Mouse (Mus musculus) intestine, embryonic 16.5 days (tissue): ENCODE measurements around the gene Col1a1. TPM values are rescaled to one million over a fixed set of nuclear protein-coding genes. Genes with fewer than 3 reads are reported as not detected.

Experiments
- ATAC-seq: fragments of 200-750 bp; cut with Nextera tagmentation; 2 replicates; pipeline ENCODE4 v1.8.0; 2017; ENCODE audit warnings: moderate TSS enrichment, moderate library complexity
- H3K27ac ChIP-seq: fragments of 300-500 bp; sonication (generic); 2 replicates; pipeline ENCODE4 v1.5.1; 2014; ENCODE audit warnings: mild to moderate bottlenecking, low read length
- H3K27me3 ChIP-seq: fragments of 300-500 bp; sonication (generic); replicated peaks from 2 replicates; pipeline ENCODE4 v1.6.1; 2014; ENCODE audit warnings: low read length, control low read depth, mixed read lengths; ENCODE audit not compliant: control insufficient read depth, insufficient read depth
- H3K36me3 ChIP-seq: fragments of 300-500 bp; sonication (generic); 2 replicates; pipeline ENCODE4 v1.6.1; 2014; ENCODE audit warnings: low read length, control low read depth; ENCODE audit not compliant: control insufficient read depth, insufficient read depth
- H3K4me1 ChIP-seq: fragments of 300-500 bp; sonication (generic); 2 replicates; pipeline ENCODE4 v1.6.1; 2014; ENCODE audit warnings: low read length, control low read depth, mixed read lengths; ENCODE audit not compliant: control insufficient read depth, insufficient read depth
- H3K4me2 ChIP-seq: fragments of 300-500 bp; sonication (generic); 2 replicates; pipeline ENCODE4 v1.6.1; 2014; ENCODE audit warnings: low read depth, low read length, control low read depth
- H3K4me3 ChIP-seq: fragments of 300-500 bp; sonication (generic); 2 replicates; pipeline ENCODE4 v1.5.1; 2014; ENCODE audit warnings: mild to moderate bottlenecking, low read length
- H3K9ac ChIP-seq: fragments of 300-500 bp; sonication (generic); 2 replicates; pipeline ENCODE4 v1.6.1; 2014; ENCODE audit warnings: low read depth, low read length
- H3K9me3 ChIP-seq: fragments of 300-500 bp; sonication (generic); 2 replicates; pipeline ENCODE4 v1.6.1; 2016; ENCODE audit warnings: low read length, control low read depth; ENCODE audit not compliant: control insufficient read depth
- WGBS: fragments of 180-500 bp; shearing (Covaris S2); extraction: QIAGEN DNeasy Blood & Tissue Kit; methylation state at CpG from one replicate; pipeline ENCODE4 v1.1.7; 2014; 5-methylcytosine and 5-hydroxymethylcytosine counted together
- polyA plus RNA-seq: library from polyadenylated mRNA; unstranded; fragments of >200 nt; fragmentation: Nextera tagmentation; extraction: Ambion mirVana; gene quantifications from 2 replicates; pipeline ENCODE4 v1.2.1, GENCODE M21; 2015

Col1a1 gene
- polyA plus RNA-seq, 1 experiment from 2014 or later = 890 TPM

DNA sequence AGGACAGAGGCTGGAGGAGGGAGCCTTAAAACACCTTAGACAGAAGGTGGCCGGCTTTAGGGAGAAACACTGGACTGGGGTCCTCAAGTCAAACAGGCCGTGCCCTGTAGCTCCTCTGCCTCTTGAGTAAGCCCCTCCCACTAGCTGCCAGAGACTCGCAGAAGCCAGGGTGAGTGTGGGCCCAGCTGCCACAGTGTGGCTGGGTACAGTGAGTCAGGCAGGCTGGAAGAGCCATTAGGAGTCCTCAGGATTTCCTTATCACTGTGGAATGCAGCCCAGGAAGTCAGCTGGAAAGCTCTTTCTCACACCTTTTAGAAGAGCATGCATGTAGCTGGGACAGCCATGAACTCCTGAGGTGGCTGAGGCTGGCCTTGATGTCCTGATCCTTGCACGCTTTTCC, 19.5 kb upstream of the Col1a1 start:
- H3K9ac ChIP-seq = 0 out of 2 replicates have a peak overlapping the region, but pooled peaks have one; percentile 1
- H3K27ac ChIP-seq = peak overlapping the region; percentile 31
- ATAC-seq = peak; percentile 72; the same call in 1 of the 2 replicates
- no peak overlapping the region for H3K4me2 ChIP-seq
- no peaks in the 10 kb centered on the region for H3K36me3 ChIP-seq
- H3K4me3 ChIP-seq = no peak overlapping the region
- WGBS = 29% methylated on average over 4 of the region's 4 CpGs
- H3K9me3 ChIP-seq = no peaks in the 10 kb centered on the region
- peaks cover 12% of the 10 kb centered on the region for H3K4me1 ChIP-seq
- no peaks in the 10 kb centered on the region for H3K27me3 ChIP-seq

- Histone ChIP-seq H3K4me1 (peaks cover 12% of the 10 kb centered on the region), H3K27ac (no peak overlapping the region), H3K9me3 (no peaks in the 10 kb centered on the region), H3K36me3 (no peaks in the 10 kb centered on the region), H3K9ac (no peak overlapping the region), H3K27me3 (no peaks in the 10 kb centered on the region), H3K4me3 (no peak overlapping the region), H3K4me2 (no peak overlapping the region)
- ATAC-seq = no peak
- WGBS = 69% methylated on average over 6 of the region's 6 CpGs
Measured at GRCm38 (mm10) chr11:94917717-94918116, 18.3 kb upstream of the Col1a1 start.

GRCm38 (mm10) chr11:94920996-94921401, 15.0 kb upstream of the Col1a1 start:
- no peaks in the 10 kb centered on the region for H3K27me3 ChIP-seq
- H3K9me3 ChIP-seq = no peaks in the 10 kb centered on the region
- peak overlapping the region; percentile 1; the same call in 1 of the 2 replicates for H3K27ac ChIP-seq
- ATAC-seq = no peak
- H3K4me1 ChIP-seq = peaks cover 8% of the 10 kb centered on the region
- H3K4me2 ChIP-seq = no peak overlapping the region
- H3K36me3 ChIP-seq = no peaks in the 10 kb centered on the region
- no peak overlapping the region for H3K9ac ChIP-seq
- H3K4me3 ChIP-seq = no peak overlapping the region
- WGBS = 36% methylated on average over 6 of the region's 6 CpGs

GRCm38 (mm10) chr11:94924977-94925376, 11.0 kb upstream of the Col1a1 start:
- Histone ChIP-seq H3K4me3 (no peak overlapping the region), H3K27ac (no peak overlapping the region), H3K4me1 (peaks cover 27% of the 10 kb centered on the region), H3K36me3 (no peaks in the 10 kb centered on the region), H3K9me3 (no peaks in the 10 kb centered on the region), H3K27me3 (no peaks in the 10 kb centered on the region), H3K9ac (no peak overlapping the region), H3K4me2 (no peak overlapping the region)
- WGBS = 88% methylated on average over 4 of the region's 4 CpGs
- ATAC-seq = no peak

GRCm38 (mm10) chr11:94926431-94926830, 9.6 kb upstream of the Col1a1 start:
- no peak overlapping the region for H3K9ac ChIP-seq
- no peak for ATAC-seq
- no peaks in the 10 kb centered on the region for H3K9me3 ChIP-seq
- no peaks in the 10 kb centered on the region for H3K27me3 ChIP-seq
- peak overlapping the region; percentile 87 for H3K27ac ChIP-seq
- no peak overlapping the region for H3K4me2 ChIP-seq
- H3K4me3 ChIP-seq = no peak overlapping the region
- WGBS = 45% methylated on average over 11 of the region's 11 CpGs
- no peaks in the 10 kb centered on the region for H3K36me3 ChIP-seq
- H3K4me1 ChIP-seq = peaks cover 29% of the 10 kb centered on the region

GRCm38 (mm10) chr11:94927771-94928291, 8.2 kb upstream of the Col1a1 start:
- H3K9ac ChIP-seq = peak overlapping the region; percentile 46
- H3K4me1 ChIP-seq = peaks cover 32% of the 10 kb centered on the region
- H3K9me3 ChIP-seq = no peaks in the 10 kb centered on the region
- no peak for ATAC-seq
- H3K36me3 ChIP-seq = no peaks in the 10 kb centered on the region
- H3K4me3 ChIP-seq = no peak overlapping the region
- WGBS = 19% methylated on average over 5 of the region's 5 CpGs
- H3K27me3 ChIP-seq = no peaks in the 10 kb centered on the region; the same call in 1 of the 2 replicates
- H3K27ac ChIP-seq = peak overlapping the region; percentile 87
- H3K4me2 ChIP-seq = no peak overlapping the region

GRCm38 (mm10) chr11:94928820-94929219, 7.2 kb upstream of the Col1a1 start:
- peaks cover 38% of the 10 kb centered on the region for H3K4me1 ChIP-seq
- no peaks in the 10 kb centered on the region; the same call in 1 of the 2 replicates for H3K27me3 ChIP-seq
- peak overlapping the region; percentile 46 for H3K9ac ChIP-seq
- peak overlapping the region; percentile 14; the same call in 1 of the 2 replicates for H3K4me3 ChIP-seq
- peak overlapping the region; percentile 35 for H3K4me2 ChIP-seq
- 5% methylated on average over 13 of the region's 13 CpGs for WGBS
- peak; percentile 91 for ATAC-seq
- H3K9me3 ChIP-seq = no peaks in the 10 kb centered on the region
- H3K36me3 ChIP-seq = no peaks in the 10 kb centered on the region
- peak overlapping the region; percentile 96 for H3K27ac ChIP-seq

DNA sequence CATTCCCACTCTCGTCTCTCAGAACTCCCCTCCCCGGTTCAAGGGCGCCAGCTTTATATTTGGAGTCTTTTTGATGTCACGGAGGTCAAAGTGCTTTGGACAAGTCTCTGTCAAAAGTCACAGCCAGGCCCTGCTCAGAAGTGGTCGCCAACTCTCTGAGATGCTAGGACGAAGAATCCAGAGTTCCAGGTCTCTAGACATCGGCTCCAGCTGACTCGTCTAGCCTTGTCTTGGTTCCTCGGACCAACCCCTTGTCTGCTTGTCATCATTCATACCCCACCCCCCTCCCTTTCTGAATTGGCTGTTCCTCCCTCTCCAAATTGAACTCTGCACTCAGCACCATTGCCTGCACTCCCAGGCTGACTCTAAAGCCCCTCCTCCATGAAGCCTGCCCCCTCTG, 6.4 kb upstream of the Col1a1 start:
- no peak overlapping the region for H3K4me3 ChIP-seq
- no peaks in the 10 kb centered on the region for H3K36me3 ChIP-seq
- WGBS = 41% methylated on average over 9 of the region's 9 CpGs
- H3K9ac ChIP-seq = peak overlapping the region; percentile 46
- no peaks in the 10 kb centered on the region for H3K9me3 ChIP-seq
- no peak for ATAC-seq
- H3K4me1 ChIP-seq = peaks cover 46% of the 10 kb centered on the region
- no peaks in the 10 kb centered on the region; the same call in 1 of the 2 replicates for H3K27me3 ChIP-seq
- H3K4me2 ChIP-seq = no peak overlapping the region
- peak overlapping the region; percentile 96 for H3K27ac ChIP-seq

GRCm38 (mm10) chr11:94930151-94930550, 5.9 kb upstream of the Col1a1 start:
- WGBS = 51% methylated on average over 4 of the region's 4 CpGs

More at GRCm38 (mm10) chr11:94930151-94930550, 5.9 kb upstream of the Col1a1 start:
- Histone ChIP-seq H3K9me3 (no peaks in the 10 kb centered on the region), H3K4me3 (no peak overlapping the region), H3K36me3 (no peaks in the 10 kb centered on the region), H3K4me1 (peaks cover 50% of the 10 kb centered on the region), H3K9ac (no peak overlapping the region; the same call in 1 of the 2 replicates), H3K4me2 (no peak overlapping the region), H3K27me3 (no peaks in the 10 kb centered on the region; the same call in 1 of the 2 replicates), H3K27ac (peak overlapping the region; percentile 96)
- no peak for ATAC-seq
